Mouse (Mus musculus): Measurements from ENCODE around the gene Mrpl24.
A peak's percentile ranks its signal among the peaks of the same experiment; 100 is the strongest.

Gene Mrpl24

DNA sequence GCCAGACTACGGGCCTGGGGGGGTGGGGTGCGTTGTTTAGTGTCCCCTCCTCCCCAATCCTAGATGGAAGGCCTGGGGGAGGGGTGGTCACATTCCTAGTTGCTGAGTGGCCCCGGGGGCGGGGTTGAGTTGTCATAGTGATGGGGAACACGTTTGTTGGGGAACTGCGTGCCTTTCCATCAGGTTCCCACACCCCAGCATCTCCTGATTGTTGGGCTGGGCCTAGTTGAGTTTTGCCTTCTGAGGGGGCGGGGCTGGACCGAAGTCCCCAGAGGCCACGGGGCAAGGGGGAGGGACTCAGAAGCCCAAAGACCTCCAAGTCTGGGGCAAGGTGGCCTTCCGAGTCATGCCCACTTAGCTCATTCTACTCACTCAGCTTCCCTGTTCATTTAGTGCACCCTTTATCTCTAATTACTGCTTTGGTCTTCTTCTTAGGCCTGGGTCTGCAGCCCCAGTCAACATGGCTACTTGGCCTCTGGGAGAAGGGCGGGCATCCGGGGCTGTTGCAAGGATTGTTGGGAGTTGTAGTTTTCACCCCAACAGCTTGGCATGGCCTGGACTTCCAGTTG is 8.6 kb upstream of the Mrpl24 start:
- peak; percentile 83 for DNase-seq (ENCODE audit: low read depth, low spot score)

GRCm38 (mm10) chr3:87913491-87913890 is 5.8 kb upstream of the Mrpl24 start:
- no peak for DNase-seq (ENCODE audit: low read depth, low spot score)

- no peak for DNase-seq (ENCODE audit: low read depth, low spot score)
Observed at GRCm38 (mm10) chr3:87913891-87914290, 5.4 kb upstream of the Mrpl24 start.

- DNase-seq (ENCODE audit: low read depth, low spot score), result no peak
Observed at GRCm38 (mm10) chr3:87916990-87917389, 2.3 kb upstream of the Mrpl24 start.

GRCm38 (mm10) chr3:87918551-87918950 is 755 bp upstream of the Mrpl24 start:
- no peak for DNase-seq (ENCODE audit: low read depth, low spot score)

DNA sequence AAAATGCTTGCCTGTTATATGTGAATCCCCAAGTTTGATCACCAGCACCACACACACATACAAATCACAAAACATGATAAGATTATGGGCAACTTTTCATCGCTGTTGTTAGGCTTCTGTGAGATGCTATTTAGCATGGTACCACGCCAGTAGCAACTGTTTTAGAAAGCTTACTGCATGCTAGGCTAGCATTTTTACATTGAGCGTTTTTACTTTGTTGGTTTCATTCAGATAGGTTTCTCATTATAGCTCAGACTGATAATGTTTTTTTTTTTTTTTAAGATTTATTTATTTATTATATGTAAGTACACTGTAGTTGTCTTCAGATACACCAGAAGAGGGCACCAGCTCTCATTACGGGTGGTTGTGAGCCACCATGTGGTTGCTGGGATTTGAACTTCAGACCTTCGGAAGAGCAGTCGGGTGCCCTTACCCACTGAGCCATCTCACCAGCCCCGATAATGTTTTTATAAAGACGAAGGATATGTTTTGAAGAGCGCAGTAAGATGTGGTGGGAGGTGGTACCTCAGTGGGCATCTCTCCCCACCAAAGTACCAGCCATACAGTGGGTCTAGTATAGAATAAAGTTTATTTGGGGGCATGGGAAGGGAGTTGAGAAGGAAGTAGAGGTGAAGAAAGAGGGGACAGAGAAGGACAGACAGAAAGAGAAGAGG is 1.1 kb downstream of the Mrpl24 start:
- no peak for DNase-seq (ENCODE audit: low read depth, low spot score)

- DNase-seq (ENCODE audit: low read depth, low spot score), result no peak
Observed at GRCm38 (mm10) chr3:87924996-87925395, 5.7 kb downstream of the Mrpl24 start.

DNA sequence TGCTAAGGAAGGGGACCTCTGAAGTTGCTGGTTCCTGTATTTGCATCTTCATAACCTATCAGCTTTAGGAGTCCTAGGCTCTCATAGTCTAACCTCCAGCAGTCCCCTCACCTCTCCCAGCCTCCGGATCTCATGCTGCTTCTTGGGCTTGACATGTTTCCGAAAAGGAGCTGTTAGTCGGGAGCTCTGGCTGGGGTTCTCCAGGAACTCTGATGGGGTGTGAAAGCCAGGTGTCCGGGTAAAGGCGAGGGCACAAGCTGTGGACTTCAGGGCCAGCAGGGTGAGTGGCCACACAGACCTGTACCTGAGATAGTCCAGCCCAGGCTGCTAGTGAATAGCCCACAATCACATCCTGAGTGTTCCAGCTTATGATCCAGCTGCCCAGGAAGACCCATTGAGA is 8.1 kb downstream of the Mrpl24 start:
- no peak for DNase-seq (ENCODE audit: low read depth, low spot score)

DNA sequence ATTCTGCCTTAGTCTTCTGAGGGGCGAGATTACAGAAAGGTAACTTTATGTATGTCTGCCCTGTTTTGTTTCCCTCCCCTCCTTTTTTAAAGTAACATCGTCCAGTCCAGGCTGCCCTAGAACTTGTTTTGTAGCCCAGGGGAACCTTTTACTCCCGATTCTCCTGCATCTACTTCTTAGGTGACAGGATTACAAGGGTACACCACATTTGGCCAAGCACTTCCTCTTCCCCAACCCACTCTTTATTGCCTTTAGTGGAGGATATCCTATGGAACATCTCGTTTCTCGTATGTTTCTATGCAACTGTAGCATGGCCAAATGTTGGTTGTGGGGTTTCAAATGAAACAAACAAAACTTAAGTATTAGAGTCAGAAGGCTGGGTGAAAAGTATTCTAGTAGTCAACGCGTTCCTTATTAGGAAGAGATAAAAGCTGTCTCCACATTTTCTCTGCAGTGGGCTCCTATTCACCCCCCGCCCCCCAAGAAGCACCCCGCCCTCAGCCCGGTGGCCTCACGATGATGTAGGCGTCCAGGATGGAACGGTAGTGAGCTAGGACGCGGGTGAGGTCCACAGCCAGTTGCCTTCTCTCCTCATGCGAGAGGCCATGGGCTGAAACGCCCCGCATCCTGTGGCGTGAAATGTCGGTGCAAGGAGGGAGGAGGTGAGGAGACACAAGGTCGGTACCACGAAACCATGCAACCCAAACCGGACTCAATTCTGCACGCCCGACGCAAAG is 10.2 kb downstream of the Mrpl24 start:
- DNase-seq (ENCODE audit: low read depth, low spot score), result no peak

GRCm38 (mm10) chr3:87930078-87930795 is 10.9 kb downstream of the Mrpl24 start, which contains the start of the genes Isg20l2 and Rrnad1:
Gene Isg20l2 (plus strand): TSS chr3:87930314.
Gene Rrnad1 (minus strand): TSS chr3:87930717.
- peak; percentile 98 for DNase-seq (ENCODE audit: low read depth, low spot score)

GRCm38 (mm10) chr3:87934026-87934425 is 14.7 kb downstream of the Mrpl24 start:
- DNase-seq (ENCODE audit: low read depth, low spot score), result no peak

GRCm38 (mm10) chr3:87934501-87934900 is 15.2 kb downstream of the Mrpl24 start:
- DNase-seq (ENCODE audit: low read depth, low spot score), result no peak

DNA sequence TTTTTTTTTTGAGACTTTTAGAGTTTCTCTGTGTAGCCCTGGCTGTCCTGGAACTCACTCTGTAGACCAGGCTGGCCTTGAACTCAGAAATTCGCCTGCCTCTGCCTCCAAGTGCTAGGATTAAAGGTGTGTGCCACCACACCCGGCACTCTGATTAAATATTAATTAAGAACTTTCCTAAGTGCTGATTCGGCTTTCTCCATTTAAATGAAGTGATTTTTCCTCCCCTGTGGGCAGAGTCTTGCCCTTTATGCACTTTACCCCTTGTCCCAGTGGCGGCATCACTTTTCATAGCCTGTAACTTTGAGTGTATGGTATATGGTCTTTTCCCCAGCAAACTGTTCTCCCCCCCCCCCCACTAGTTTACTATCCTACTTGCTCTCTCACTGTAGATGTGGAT is 15.9 kb downstream of the Mrpl24 start:
- no peak for DNase-seq (ENCODE audit: low read depth, low spot score)

DNA sequence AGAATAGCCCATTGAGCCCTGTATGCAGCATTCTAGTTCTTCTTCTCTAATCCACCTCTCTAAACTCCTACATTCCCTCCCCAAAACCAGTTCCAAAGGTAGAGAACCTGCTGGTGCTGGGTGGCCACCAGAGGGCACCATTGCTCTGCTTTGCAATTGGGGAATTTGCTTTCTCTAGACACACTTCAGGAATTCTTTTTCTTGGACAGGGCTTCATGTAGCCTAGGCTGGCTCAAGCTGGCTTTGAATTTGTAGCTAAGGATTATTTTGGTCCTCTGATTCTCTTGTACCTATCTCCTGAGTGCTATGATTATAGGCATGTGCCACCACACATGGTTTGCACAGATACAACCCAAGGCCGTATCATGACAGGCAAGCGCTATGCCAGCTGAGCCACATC is 16.5 kb downstream of the Mrpl24 start:
- DNase-seq (ENCODE audit: low read depth, low spot score), result peak; percentile 89

DNA sequence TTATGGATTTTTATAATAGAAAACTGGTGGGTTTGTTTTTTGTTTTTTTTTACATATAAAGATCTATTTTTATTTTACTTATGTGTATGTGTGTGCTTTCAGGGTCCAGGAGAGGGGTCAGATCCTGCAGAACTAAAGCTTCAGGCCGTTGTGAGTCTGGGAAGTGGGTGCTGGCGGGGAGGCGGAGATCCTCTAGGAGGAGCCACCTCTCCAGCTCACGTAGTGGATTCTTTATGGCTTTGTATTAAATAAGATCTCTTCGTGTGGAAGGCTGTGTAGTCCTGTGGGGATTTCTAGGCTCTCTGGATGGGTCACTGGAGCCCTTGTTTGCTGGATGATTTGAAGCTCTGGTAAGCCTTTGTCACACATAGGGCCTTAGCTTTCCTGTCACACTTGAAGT is 21.3 kb downstream of the Mrpl24 start:
- DNase-seq (ENCODE audit: low read depth, low spot score), result no peak

DNA sequence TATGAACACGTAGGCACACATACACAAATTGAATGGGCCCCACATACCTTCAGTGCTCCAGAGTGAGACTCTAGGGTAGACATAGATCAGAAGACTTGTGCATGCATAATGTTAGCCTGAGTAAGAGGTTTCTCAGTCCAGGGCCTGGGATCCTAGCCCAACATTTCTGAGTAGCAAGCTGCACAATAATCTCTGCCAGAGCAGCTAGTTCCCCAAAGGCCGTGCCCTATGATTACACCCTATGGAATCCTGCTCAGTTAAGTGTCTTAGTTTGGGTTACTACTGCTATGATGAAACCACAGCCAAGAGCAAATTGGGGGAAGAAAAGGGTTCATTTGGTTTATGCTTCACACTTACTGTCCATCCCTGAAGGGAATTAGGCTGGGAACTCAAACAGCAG is 23.2 kb downstream of the Mrpl24 start:
- no peak for DNase-seq (ENCODE audit: low read depth, low spot score)

DNA sequence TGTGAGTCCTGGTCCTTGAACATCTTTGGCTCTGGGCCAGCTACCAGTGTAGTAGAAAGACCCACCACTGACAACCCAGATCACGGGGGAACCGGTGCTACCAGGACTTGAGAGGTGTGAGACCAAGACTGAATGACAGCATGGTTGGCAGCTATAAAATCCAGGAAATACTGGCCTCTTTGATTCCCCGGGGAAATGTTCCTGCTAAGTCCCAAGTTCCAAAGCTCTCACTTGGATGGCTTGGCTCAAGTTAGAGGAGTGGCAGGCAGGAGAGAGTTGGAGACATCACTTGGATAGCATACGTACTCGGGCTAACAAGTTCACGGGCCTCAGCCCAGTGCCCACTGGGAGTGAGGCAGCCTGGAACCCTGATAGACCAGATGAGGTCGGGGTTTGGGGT is 24.3 kb downstream of the Mrpl24 start:
- DNase-seq (ENCODE audit: low read depth, low spot score), result no peak

DNA sequence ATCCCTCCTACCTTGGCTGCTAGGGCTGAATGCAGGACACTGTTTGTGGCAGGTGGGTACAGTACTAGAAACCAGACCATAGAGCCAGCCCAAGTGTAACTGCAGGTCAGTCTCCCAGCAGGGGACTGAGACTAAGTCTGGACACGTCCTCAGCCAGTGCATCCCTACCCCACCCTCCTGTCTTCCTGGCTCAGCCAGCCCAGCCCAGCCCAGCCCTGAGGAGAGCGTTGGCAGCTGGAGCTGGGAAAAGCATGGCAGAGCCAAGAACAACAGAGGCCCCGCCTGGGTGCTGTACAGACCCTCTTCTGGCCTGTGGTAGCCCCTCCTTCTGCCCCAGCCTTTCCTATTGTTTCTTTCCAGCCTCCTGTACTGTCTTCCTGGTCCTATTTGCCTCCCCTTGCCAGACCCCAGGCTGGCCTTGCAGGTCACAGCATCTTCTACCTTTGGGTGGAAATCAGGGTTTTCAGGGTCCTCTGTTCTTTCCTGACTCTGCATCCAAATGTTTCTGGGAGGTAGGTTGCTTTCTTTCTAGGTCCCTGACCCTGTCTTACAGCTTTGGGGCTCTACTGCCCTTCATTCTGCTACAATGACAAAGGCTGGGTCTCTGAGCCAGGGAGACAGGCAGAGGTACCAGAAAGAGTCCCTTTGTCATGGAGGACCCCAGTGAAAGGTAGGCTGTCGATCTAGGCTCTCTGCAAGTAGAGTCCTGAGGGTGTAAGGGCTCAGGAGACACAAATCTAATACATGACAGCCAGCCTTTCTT is 25.7 kb downstream of the Mrpl24 start:
- DNase-seq (ENCODE audit: low read depth, low spot score), result no peak

DNA sequence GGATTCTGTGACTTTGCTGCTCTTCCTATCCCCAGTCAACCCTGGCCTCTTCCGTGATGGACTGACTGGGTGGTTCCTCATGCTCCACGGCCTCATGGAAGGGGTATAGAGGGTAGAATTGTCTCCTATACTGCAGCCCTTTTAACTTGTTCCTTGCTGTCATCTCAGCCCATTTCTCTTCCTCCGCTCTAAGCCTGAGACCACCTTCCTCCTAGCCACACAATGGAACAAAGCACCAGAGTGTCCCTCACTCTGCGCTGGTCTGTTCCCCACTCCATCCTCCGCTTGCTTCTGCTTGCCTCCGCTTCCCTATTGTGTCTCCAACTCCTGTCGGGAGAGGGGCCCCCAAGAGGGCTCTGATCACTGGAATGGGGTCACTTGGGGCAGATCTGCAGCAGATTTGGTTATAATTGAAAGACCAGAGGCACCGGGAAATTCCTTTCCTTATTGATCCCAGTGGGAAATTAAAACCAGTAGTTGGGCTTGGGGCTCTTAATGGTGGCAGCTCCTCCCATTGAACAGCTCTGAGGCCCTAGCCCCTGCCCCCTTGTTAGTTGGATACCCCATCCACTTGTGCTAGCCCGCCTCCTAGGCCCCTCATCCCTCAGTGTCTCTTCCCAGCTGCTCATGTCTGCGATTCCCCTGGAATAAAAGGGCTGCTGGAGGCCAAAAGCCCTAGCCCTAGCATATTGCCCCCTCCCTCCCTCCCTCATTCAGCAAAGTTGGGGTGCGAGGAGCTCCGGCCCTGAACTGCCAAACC is 26.7 kb downstream of the Mrpl24 start:
- DNase-seq (ENCODE audit: low read depth, low spot score), result peak; percentile 50

DNA sequence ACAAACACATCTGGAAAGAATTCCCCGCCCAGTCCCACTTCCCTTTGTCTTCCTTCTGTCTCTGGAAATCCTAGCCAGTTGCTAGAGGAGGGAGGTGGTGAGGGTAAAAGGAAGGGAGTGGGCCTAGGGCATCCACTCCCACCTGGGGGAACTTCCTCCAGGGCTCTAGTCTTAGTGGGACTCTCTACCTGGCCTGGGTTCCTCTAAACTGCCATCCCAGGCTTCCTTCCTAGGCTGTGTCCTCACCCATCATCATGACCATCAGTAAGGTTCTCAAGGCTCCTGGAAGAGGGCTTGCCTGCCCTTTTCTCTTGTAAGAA is 27.2 kb downstream of the Mrpl24 start:
- no peak for DNase-seq (ENCODE audit: low read depth, low spot score)

All from mesoderm, embryonic 11.5 days (tissue).